Mouse (Mus musculus) E14TG2a.4 (cell line): Measurements from ENCODE around the gene Nudt10.
A peak's percentile ranks its signal among the peaks of the same experiment; 100 is the strongest.
"Not testable (repeated sequence)": the region's sequence is repeated elsewhere in the genome, so short reads cannot be mapped to it uniquely, and the experiment has no call there.

ENCODE experiments used
- H3K27me3 ChIP-seq: 2 replicates; pipeline ENCODE4 v1.6.1; 2014; ENCODE audit warnings: low read length, control low read depth; ENCODE audit not compliant: insufficient read depth
- H3K36me3 ChIP-seq: 2 replicates; pipeline ENCODE4 v1.6.1; 2014; ENCODE audit warnings: low read length, control low read depth; ENCODE audit not compliant: insufficient read depth
- H3K4me1 ChIP-seq: replicated peaks from 2 replicates; pipeline ENCODE4 v1.6.1; 2014; ENCODE audit warnings: low read depth, low read length, control low read depth
- H3K4me3 ChIP-seq: replicated peaks from 2 replicates; pipeline ENCODE4 v1.5.1; 2014; ENCODE audit warnings: mild to moderate bottlenecking, low read length
- H3K9me3 ChIP-seq: 2 replicates; pipeline ENCODE4 v1.6.1; 2014; ENCODE audit warnings: low read length, control low read depth
- CTCF ChIP-seq: conservative IDR thresholded peaks from 2 replicates; pipeline ENCODE4 v1.5.1; 2014; ENCODE audit warnings: low read length
- NANOG ChIP-seq: IDR thresholded peaks from 2 replicates; pipeline ENCODE4 v1.6.1; 2014; ENCODE audit warnings: borderline replicate concordance, low read length, mixed read lengths
- POU5F1 ChIP-seq: IDR thresholded peaks from 2 replicates; pipeline ENCODE4 v1.6.1; 2014; ENCODE audit warnings: low read length, borderline replicate concordance

Gene Nudt10

DNA sequence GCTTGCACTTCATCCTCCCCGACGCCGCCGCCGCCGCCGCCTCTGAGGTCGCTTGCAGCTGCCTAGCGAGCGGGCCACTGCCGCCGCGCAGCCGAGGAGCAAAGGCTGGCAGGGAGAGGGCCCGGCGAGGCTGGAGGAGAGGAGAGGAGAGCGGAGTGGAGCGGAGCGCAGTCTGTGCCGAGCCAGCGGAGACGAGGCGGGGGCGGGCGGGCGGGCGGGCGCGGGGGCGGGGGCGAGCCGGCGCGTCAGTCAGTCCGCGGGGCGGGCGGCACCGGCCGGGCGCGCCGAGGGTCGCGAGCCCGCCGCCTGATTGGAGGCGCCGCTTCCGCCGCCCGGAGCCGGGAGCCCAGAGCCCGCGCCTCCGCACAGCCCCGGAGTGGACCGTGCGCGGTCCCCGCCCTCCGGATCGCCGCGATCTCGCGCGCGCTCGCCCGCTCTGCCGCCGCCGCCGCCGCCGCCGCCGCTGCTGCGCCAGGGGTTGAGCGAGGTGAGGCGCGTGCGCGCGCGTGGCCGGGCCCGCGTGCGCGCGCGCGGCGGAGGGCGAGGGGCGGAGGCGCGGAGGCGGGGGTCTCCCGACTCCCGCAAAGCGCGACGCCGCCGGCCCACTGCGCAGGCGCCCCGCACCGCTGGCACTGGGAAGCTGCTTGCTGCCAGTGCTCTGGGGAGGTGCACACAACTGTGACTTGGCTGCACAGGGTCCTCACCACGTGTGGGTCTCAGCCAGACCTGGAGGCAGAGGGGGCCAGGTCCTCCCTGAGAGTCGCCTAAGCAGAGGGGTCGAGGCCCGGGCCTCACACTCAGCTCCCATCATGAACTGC is at the start of gene Nudt10:
Nudt10 (minus strand) TSS at position 193 of the 818 bp plus-strand sequence.
- H3K4me3 ChIP-seq: peak within 1 kb of the TSS; percentile 49; the same call in 1 of the 2 replicates
- not testable (repeated sequence) for H3K27me3 ChIP-seq, H3K9me3 ChIP-seq, H3K36me3 ChIP-seq, H3K4me1 ChIP-seq

DNA sequence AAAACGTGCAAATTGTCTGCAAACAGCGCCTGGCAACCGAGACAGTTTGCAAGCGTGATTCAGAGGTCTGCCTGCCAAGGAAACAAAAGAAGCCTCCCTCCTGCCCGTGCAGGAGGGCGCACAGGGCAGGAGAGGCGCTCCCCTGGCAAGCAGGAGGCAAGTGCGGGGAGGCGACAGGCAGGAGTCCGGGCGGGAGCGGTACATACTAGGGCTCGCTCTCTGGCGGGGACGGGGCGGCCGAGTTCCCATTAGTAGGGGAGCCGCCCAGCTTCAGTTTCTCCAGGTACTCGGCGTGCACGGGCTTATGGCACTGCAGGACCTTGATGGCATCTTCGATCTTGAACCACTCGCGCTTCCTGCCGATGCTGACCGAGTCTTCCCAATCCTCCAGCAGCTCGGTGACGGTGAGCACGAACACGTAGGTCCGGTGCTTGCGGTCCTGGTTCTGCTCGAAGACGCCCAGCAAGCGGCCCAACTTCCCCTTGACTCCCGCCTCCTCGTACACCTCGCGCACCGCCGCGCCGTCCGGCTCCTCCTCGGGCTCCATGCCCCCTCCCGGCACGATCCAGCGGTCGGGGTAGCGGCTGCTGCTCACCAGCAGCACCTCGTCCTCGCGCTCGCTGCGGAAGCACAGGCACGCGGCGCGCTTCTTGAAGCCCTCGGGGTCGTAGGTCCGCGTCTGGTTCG is 536 bp downstream of the Nudt10 start:
- not testable (repeated sequence) for H3K27me3 ChIP-seq, H3K9me3 ChIP-seq, H3K36me3 ChIP-seq, H3K4me1 ChIP-seq
- H3K4me3 ChIP-seq: peak overlapping the region; percentile 49; the same call in 1 of the 2 replicates

DNA sequence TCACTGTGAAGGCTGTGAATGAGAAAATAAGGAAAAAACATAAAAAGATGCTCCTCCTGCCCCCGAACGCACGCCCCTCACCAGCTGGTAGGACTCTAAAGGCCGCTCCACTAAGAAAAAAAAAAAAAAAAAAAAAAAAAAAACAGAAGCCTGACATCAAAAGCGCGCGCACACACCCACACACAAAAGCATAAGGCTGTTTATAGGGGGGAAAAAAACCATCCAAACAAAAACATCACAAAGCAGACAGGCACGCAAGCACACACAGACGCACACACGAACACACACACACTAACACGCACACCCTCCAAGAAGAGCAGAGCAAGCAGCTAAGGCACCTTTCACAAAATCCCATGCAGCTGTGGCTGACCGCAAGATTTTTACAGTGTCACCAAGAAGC is 1.1 kb downstream of the Nudt10 start:
- Histone ChIP-seq H3K9me3 (no peaks in the 10 kb centered on the region), H3K27me3 (no peaks in the 10 kb centered on the region), H3K36me3 (no peaks in the 10 kb centered on the region), H3K4me1 (no peaks in the 10 kb centered on the region), H3K4me3 (peak overlapping the region; percentile 37; the same call in 1 of the 2 replicates)
- TF ChIP-seq POU5F1 (no peak), CTCF (no peak), NANOG (no peak)
